Mouse (Mus musculus) adrenal gland, postnatal 10 days (tissue): Measurements from ENCODE around the gene Srd5a1. TPM values are rescaled to one million over a fixed set of nuclear protein-coding genes. Genes with fewer than 3 reads are reported as not detected.
"Not testable (repeated sequence)": the region's sequence is repeated elsewhere in the genome, so short reads cannot be mapped to it uniquely, and the experiment has no call there.

ENCODE experiments used
- DNase-seq: peaks from one replicate; pipeline ENCODE4 v3.0.0; 2021; ENCODE audit warnings: mixed read lengths
- total RNA-seq, 2 experiments: library from RNA; stranded (reverse); gene quantifications; 2 replicates each; pipeline ENCODE4 v1.2.3; 2021

Srd5a1 gene
- total RNA-seq, 2 experiments from 2014 or later: 12.0 to 13.3 TPM

- no peak for DNase-seq
These were observed 38.6 kb downstream of the Srd5a1 start for GRCm38 (mm10) chr13:69572594-69572993.

GRCm38 (mm10) chr13:69569201-69569600, 42.0 kb downstream of the Srd5a1 start:
- DNase-seq: no peak

GRCm38 (mm10) chr13:69565401-69565800, 45.8 kb downstream of the Srd5a1 start:
- DNase-seq: not testable (repeated sequence)

- no peak for DNase-seq
These were observed 46.7 kb downstream of the Srd5a1 start for GRCm38 (mm10) chr13:69564573-69564972.

- DNase-seq: no peak
These were observed 47.3 kb downstream of the Srd5a1 start for GRCm38 (mm10) chr13:69563905-69564304.

GRCm38 (mm10) chr13:69562654-69563574, 48.3 kb downstream of the Srd5a1 start:
- DNase-seq: no peak

GRCm38 (mm10) chr13:69562004-69562403, 49.2 kb downstream of the Srd5a1 start:
- no peak for DNase-seq

- DNase-seq: no peak
These were observed 51.8 kb downstream of the Srd5a1 start for GRCm38 (mm10) chr13:69559291-69559961.

- no peak for DNase-seq
These were observed 53.1 kb downstream of the Srd5a1 start for GRCm38 (mm10) chr13:69558098-69558660.

GRCm38 (mm10) chr13:69556728-69557127, 54.5 kb downstream of the Srd5a1 start:
- DNase-seq: no peak

GRCm38 (mm10) chr13:69555957-69556482, 55.2 kb downstream of the Srd5a1 start:
- DNase-seq: no peak

GRCm38 (mm10) chr13:69555045-69555444, 56.2 kb downstream of the Srd5a1 start:
- DNase-seq: no peak

- no peak for DNase-seq
These were observed 57.0 kb downstream of the Srd5a1 start for GRCm38 (mm10) chr13:69554255-69554654.

GRCm38 (mm10) chr13:69553024-69553423, 58.2 kb downstream of the Srd5a1 start:
- DNase-seq: peak; percentile 66

GRCm38 (mm10) chr13:69550831-69551230, 60.4 kb downstream of the Srd5a1 start:
- DNase-seq: no peak

- DNase-seq: no peak
These were observed 61.3 kb downstream of the Srd5a1 start for GRCm38 (mm10) chr13:69549980-69550379.

- DNase-seq: no peak
These were observed 63.6 kb downstream of the Srd5a1 start for GRCm38 (mm10) chr13:69547488-69548180.

- DNase-seq: peak; percentile 59
These were observed 66.2 kb downstream of the Srd5a1 start for GRCm38 (mm10) chr13:69545019-69545418.

GRCm38 (mm10) chr13:69543595-69543994, 67.6 kb downstream of the Srd5a1 start:
- DNase-seq: no peak

GRCm38 (mm10) chr13:69542571-69543352, 68.5 kb downstream of the Srd5a1 start:
- no peak for DNase-seq

GRCm38 (mm10) chr13:69541776-69542175, 69.5 kb downstream of the Srd5a1 start:
- DNase-seq: peak; percentile 31
